Mouse (Mus musculus): ENCODE measurements around the gene Lpxn. TPM values are rescaled to one million over a fixed set of nuclear protein-coding genes. Genes with fewer than 3 reads are reported as not detected.

The Lpxn gene
- total and polyA plus RNA-seq, 2 experiments from 2014 or later = 1.3 to 1.8 TPM

DNA sequence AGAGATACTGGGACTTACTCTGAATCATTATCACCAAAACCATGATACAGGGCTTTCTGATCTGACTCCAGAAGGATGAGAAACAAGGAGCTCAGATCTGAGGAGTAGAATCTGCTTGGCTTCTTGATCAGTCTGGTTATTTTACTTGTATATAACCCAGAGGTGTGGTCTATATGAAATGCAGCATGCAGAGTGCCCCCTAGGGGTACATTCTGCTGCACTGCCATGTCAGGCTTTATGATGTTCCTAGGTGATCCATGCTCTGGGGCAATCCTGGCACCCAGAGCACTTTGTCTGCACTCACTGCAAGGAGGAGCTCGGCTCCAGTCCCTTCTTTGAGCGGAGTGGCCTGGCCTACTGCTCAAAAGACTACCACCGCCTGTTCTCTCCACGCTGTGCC lies 28.6 kb downstream of the Lpxn start:
- H3K9me3 ChIP-seq (ENCODE audit: low read length) = no peaks in the 10 kb centered on the region
- no peaks in the 10 kb centered on the region for H3K27me3 ChIP-seq (ENCODE audit: insufficient read depth, low read length)
- no peak overlapping the region for H3K4me2 ChIP-seq (ENCODE audit: low read depth)
- no peaks in the 10 kb centered on the region for H3K36me3 ChIP-seq (ENCODE audit: insufficient read depth)
- ATAC-seq (no peak), DNase-seq (no peak)
- no peak overlapping the region for H3K4me3 ChIP-seq (ENCODE audit: low read depth, low read length)
- no peaks in the 10 kb centered on the region for H3K4me1 ChIP-seq (ENCODE audit: insufficient read depth)
- WGBS = 72% methylated on average over 4 of the region's 4 CpGs
- no peak for TF ChIP-seq CTCF (IDR thresholded peaks at IDR 0.05; ENCODE audit: low read depth)
- H3K27ac ChIP-seq (ENCODE audit: low read depth, low read length) = no peak overlapping the region
- no peak overlapping the region for H3K9ac ChIP-seq

GRCm38 (mm10) chr19:12830823-12831430 lies 34.9 kb downstream of the Lpxn start:
- no peaks in the 10 kb centered on the region for H3K9me3 ChIP-seq (ENCODE audit: low read length)
- H3K4me3 ChIP-seq (ENCODE audit: low read depth, low read length) = no peak overlapping the region
- H3K27me3 ChIP-seq (ENCODE audit: insufficient read depth, low read length) = no peaks in the 10 kb centered on the region
- WGBS = 77% methylated on average over 2 of the region's 2 CpGs
- ATAC-seq (no peak), DNase-seq (no peak)
- TF ChIP-seq CTCF (IDR thresholded peaks at IDR 0.05; ENCODE audit: low read depth) = no peak
- no peak overlapping the region for H3K4me2 ChIP-seq (ENCODE audit: low read depth)
- H3K9ac ChIP-seq = no peak overlapping the region
- H3K36me3 ChIP-seq (ENCODE audit: insufficient read depth) = no peaks in the 10 kb centered on the region
- no peak overlapping the region for H3K27ac ChIP-seq (ENCODE audit: low read depth, low read length)
- no peaks in the 10 kb centered on the region for H3K4me1 ChIP-seq (ENCODE audit: insufficient read depth)

- H3K27me3 ChIP-seq (ENCODE audit: insufficient read depth, low read length) = no peaks in the 10 kb centered on the region
- no peak for ATAC-seq
Observed at GRCm38 (mm10) chr19:12831559-12831958, 35.6 kb downstream of the Lpxn start.

GRCm38 (mm10) chr19:12833625-12834024 lies 37.6 kb downstream of the Lpxn start:
- WGBS = 87% methylated on average over 3 of the region's 3 CpGs

More at GRCm38 (mm10) chr19:12831559-12831958, 35.6 kb downstream of the Lpxn start:
- H3K27ac ChIP-seq (ENCODE audit: low read depth, low read length) = no peak overlapping the region
- TF ChIP-seq CTCF (IDR thresholded peaks at IDR 0.05; ENCODE audit: low read depth) = no peak
- no peak overlapping the region for H3K4me2 ChIP-seq (ENCODE audit: low read depth)
- no peaks in the 10 kb centered on the region for H3K36me3 ChIP-seq (ENCODE audit: insufficient read depth)
- no peaks in the 10 kb centered on the region for H3K4me1 ChIP-seq (ENCODE audit: insufficient read depth)
- no peak for DNase-seq
- no peak overlapping the region for H3K9ac ChIP-seq
- H3K9me3 ChIP-seq (ENCODE audit: low read length) = no peaks in the 10 kb centered on the region
- WGBS = 67% methylated on average over 1 of the region's 1 CpGs
- H3K4me3 ChIP-seq (ENCODE audit: low read depth, low read length) = no peak overlapping the region

DNA sequence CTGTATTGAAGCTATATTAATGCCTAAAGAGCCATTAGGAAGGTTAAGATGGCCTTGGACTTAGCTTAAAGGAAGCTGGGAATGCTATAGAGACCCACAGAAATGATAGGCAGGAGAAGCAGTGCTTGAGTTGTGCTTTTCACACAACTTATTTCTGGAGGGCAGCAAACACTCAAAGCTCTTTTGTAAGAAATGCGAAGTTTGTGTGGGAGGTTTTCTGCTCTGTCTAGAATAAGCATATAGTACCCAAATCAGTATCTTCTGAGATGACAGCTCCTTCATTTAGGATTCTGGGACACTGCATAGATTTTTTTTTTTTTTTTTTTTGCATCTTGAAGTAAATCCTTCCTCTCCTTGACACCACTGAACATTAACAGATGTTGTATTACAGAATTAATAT lies 42.5 kb downstream of the Lpxn start:
- WGBS = 88% methylated on average over 1 of the region's 1 CpGs
- H3K4me3 ChIP-seq (ENCODE audit: low read depth, low read length) = no peak overlapping the region
- DNase-seq = no peak
- no peak overlapping the region for H3K4me2 ChIP-seq (ENCODE audit: low read depth)
- TF ChIP-seq CTCF (IDR thresholded peaks at IDR 0.05; ENCODE audit: low read depth) = no peak
- H3K36me3 ChIP-seq (ENCODE audit: insufficient read depth) = no peaks in the 10 kb centered on the region
- H3K9me3 ChIP-seq (ENCODE audit: low read length) = no peaks in the 10 kb centered on the region
- H3K4me1 ChIP-seq (ENCODE audit: insufficient read depth) = no peaks in the 10 kb centered on the region
- no peak for ATAC-seq
- no peaks in the 10 kb centered on the region for H3K27me3 ChIP-seq (ENCODE audit: insufficient read depth, low read length)
- H3K9ac ChIP-seq = no peak overlapping the region
- no peak overlapping the region for H3K27ac ChIP-seq (ENCODE audit: low read depth, low read length)

More at GRCm38 (mm10) chr19:12833625-12834024, 37.6 kb downstream of the Lpxn start:
- H3K4me2 ChIP-seq (ENCODE audit: low read depth) = no peak overlapping the region
- no peak for ATAC-seq
- H3K9me3 ChIP-seq (ENCODE audit: low read length) = no peaks in the 10 kb centered on the region
- H3K4me3 ChIP-seq (ENCODE audit: low read depth, low read length) = no peak overlapping the region
- DNase-seq = no peak
- no peaks in the 10 kb centered on the region for H3K27me3 ChIP-seq (ENCODE audit: insufficient read depth, low read length)
- H3K4me1 ChIP-seq (ENCODE audit: insufficient read depth) = no peaks in the 10 kb centered on the region
- no peak overlapping the region for H3K27ac ChIP-seq (ENCODE audit: low read depth, low read length)
- TF ChIP-seq CTCF (IDR thresholded peaks at IDR 0.05; ENCODE audit: low read depth) = no peak
- H3K36me3 ChIP-seq (ENCODE audit: insufficient read depth) = no peaks in the 10 kb centered on the region
- H3K9ac ChIP-seq = no peak overlapping the region

- Histone ChIP-seq H3K9me3 (ENCODE audit: low read length) (no peaks in the 10 kb centered on the region), H3K36me3 (ENCODE audit: insufficient read depth) (no peaks in the 10 kb centered on the region), H3K4me3 (ENCODE audit: low read depth, low read length) (no peak within 1 kb of the TSS), H3K4me1 (ENCODE audit: insufficient read depth) (no peaks in the 10 kb centered on the region), H3K4me2 (ENCODE audit: low read depth) (no peak within 1 kb of the TSS), H3K9ac (no peak within 1 kb of the TSS), H3K27me3 (ENCODE audit: insufficient read depth, low read length) (no peaks in the 10 kb centered on the region), H3K27ac (ENCODE audit: low read depth, low read length) (no peak within 1 kb of the TSS)
- DNase-seq (no peak), ATAC-seq (no peak)
- TF ChIP-seq CTCF (IDR thresholded peaks at IDR 0.05; ENCODE audit: low read depth) = no peak
Observed at GRCm38 (mm10) chr19:12846382-12846781, 50.4 kb downstream of the Lpxn start, which contains the start of gene Gm5244. Gm5244 (plus strand) TSS chr19:12846682.

DNA sequence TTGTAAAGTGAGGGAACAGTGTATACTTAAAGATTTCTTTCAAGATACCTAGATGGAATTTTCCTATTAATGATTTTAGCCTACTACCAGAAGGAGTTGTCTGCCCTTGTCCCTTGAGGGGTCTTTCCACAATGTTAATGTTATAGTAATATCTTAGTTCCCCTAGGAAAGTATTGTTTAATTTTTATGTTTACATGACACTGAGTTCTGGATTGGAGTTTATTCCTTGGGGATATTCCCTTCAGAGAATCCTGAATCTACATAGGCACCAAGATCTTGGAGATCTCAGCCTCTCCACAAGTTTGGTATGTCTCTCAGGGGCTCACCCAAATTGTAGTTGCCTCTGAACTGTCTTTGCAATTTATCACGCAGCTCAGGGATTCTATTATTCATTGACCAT lies 61.0 kb downstream of the Lpxn start, which contains the start of gene Olfr1444:
Gene Olfr1444, plus strand, starts transcription at position 301 of the 400 bp plus-strand sequence.
- Histone ChIP-seq H3K4me3 (ENCODE audit: low read depth, low read length) (no peak within 1 kb of the TSS), H3K9ac (no peak within 1 kb of the TSS), H3K4me1 (ENCODE audit: insufficient read depth) (no peaks in the 10 kb centered on the region), H3K9me3 (ENCODE audit: low read length) (no peaks in the 10 kb centered on the region), H3K36me3 (ENCODE audit: insufficient read depth) (no peaks in the 10 kb centered on the region), H3K27me3 (ENCODE audit: insufficient read depth, low read length) (no peaks in the 10 kb centered on the region), H3K4me2 (ENCODE audit: low read depth) (no peak within 1 kb of the TSS), H3K27ac (ENCODE audit: low read depth, low read length) (no peak within 1 kb of the TSS)
- ATAC-seq = no peak
- no peak for DNase-seq
- WGBS = 53% methylated on average over 1 of the region's 1 CpGs
- TF ChIP-seq CTCF (IDR thresholded peaks at IDR 0.05; ENCODE audit: low read depth) = no peak

Other genes starting within 250 kb of the Lpxn start
- 0.29 and 0.31 TPM in 2 replicates for gene Gm4952, start 196.2 kb upstream of the Lpxn start, total RNA-seq (2014; rRNA removed)
- 0.13 and 0.19 TPM in 2 replicates for gene Gm4952, start 196.2 kb upstream of the Lpxn start, polyA plus RNA-seq (2015; fragmentation: Nextera tagmentation; extraction: Ambion mirVana)
- not detected in 2 replicates for gene Glyat, start 162.9 kb upstream of the Lpxn start, total RNA-seq (2014; rRNA removed)
- gene Glyat, start 162.9 kb upstream of the Lpxn start, polyA plus RNA-seq (2015; fragmentation: Nextera tagmentation; extraction: Ambion mirVana) = not detected in 2 replicates
- not detected in 2 replicates for gene Olfr1442, start 125.8 kb upstream of the Lpxn start, total RNA-seq (2014; rRNA removed)
- gene Olfr1442, start 125.8 kb upstream of the Lpxn start, polyA plus RNA-seq (2015; fragmentation: Nextera tagmentation; extraction: Ambion mirVana) = not detected in 2 replicates
- not detected in 2 replicates for gene Olfr1443, start 118.1 kb upstream of the Lpxn start, total RNA-seq (2014; rRNA removed)
- not detected in 2 replicates for gene Olfr1443, start 118.1 kb upstream of the Lpxn start, polyA plus RNA-seq (2015; fragmentation: Nextera tagmentation; extraction: Ambion mirVana)
- gene Keg1, start 100.4 kb upstream of the Lpxn start, total RNA-seq (2014; rRNA removed) = not detected in 2 replicates
- gene Keg1, start 100.4 kb upstream of the Lpxn start, polyA plus RNA-seq (2015; fragmentation: Nextera tagmentation; extraction: Ambion mirVana) = not detected in 2 replicates
- 1.3 TPM in 2 replicates for gene Cntf, start 30.6 kb upstream of the Lpxn start, total RNA-seq (2014; rRNA removed)
- 0.96 and 1.1 TPM in 2 replicates for gene Cntf, start 30.6 kb upstream of the Lpxn start, polyA plus RNA-seq (2015; fragmentation: Nextera tagmentation; extraction: Ambion mirVana)
- gene Zfp91, start 67 bp upstream of the Lpxn start, total RNA-seq (2014; rRNA removed) = 52.9 and 61.1 TPM in 2 replicates
- gene Zfp91, start 67 bp upstream of the Lpxn start, polyA plus RNA-seq (2015; fragmentation: Nextera tagmentation; extraction: Ambion mirVana) = 10.0 and 11.6 TPM in 2 replicates
- gene Gm5244, start 50.5 kb downstream of the Lpxn start, total RNA-seq (2014; rRNA removed) = not detected in 2 replicates
- not detected in 2 replicates for gene Gm5244, start 50.5 kb downstream of the Lpxn start, polyA plus RNA-seq (2015; fragmentation: Nextera tagmentation; extraction: Ambion mirVana)
- gene Olfr1444, start 61.1 kb downstream of the Lpxn start, total RNA-seq (2014; rRNA removed) = not detected in 2 replicates
- not detected in 2 replicates for gene Olfr1444, start 61.1 kb downstream of the Lpxn start, polyA plus RNA-seq (2015; fragmentation: Nextera tagmentation; extraction: Ambion mirVana)
- gene Olfr1445, start 87.7 kb downstream of the Lpxn start, total RNA-seq (2014; rRNA removed) = not detected in 2 replicates
- not detected in 2 replicates for gene Olfr1445, start 87.7 kb downstream of the Lpxn start, polyA plus RNA-seq (2015; fragmentation: Nextera tagmentation; extraction: Ambion mirVana)
- not detected in 2 replicates for gene Olfr1446, start 97.3 kb downstream of the Lpxn start, total RNA-seq (2014; rRNA removed)
- not detected in 2 replicates for gene Olfr1446, start 97.3 kb downstream of the Lpxn start, polyA plus RNA-seq (2015; fragmentation: Nextera tagmentation; extraction: Ambion mirVana)
- not detected in 2 replicates for gene Olfr1447, start 107.5 kb downstream of the Lpxn start, total RNA-seq (2014; rRNA removed)
- not detected in 2 replicates for gene Olfr1447, start 107.5 kb downstream of the Lpxn start, polyA plus RNA-seq (2015; fragmentation: Nextera tagmentation; extraction: Ambion mirVana)
- gene Olfr1448, start 128.2 kb downstream of the Lpxn start, total RNA-seq (2014; rRNA removed) = not detected in 2 replicates
- gene Olfr1448, start 128.2 kb downstream of the Lpxn start, polyA plus RNA-seq (2015; fragmentation: Nextera tagmentation; extraction: Ambion mirVana) = not detected in 2 replicates
- not detected in 2 replicates for gene Olfr1449, start 134.6 kb downstream of the Lpxn start, total RNA-seq (2014; rRNA removed)
- not detected in 2 replicates for gene Olfr1449, start 134.6 kb downstream of the Lpxn start, polyA plus RNA-seq (2015; fragmentation: Nextera tagmentation; extraction: Ambion mirVana)
- gene Olfr1450, start 154.1 kb downstream of the Lpxn start, total RNA-seq (2014; rRNA removed) = not detected in 2 replicates
- gene Olfr1450, start 154.1 kb downstream of the Lpxn start, polyA plus RNA-seq (2015; fragmentation: Nextera tagmentation; extraction: Ambion mirVana) = not detected in 2 replicates
- gene Olfr1451, start 198.8 kb downstream of the Lpxn start, total RNA-seq (2014; rRNA removed) = not detected in 2 replicates
- gene Olfr1451, start 198.8 kb downstream of the Lpxn start, polyA plus RNA-seq (2015; fragmentation: Nextera tagmentation; extraction: Ambion mirVana) = not detected in 2 replicates
- not detected in 2 replicates for gene Olfr1453, start 232.1 kb downstream of the Lpxn start, total RNA-seq (2014; rRNA removed)
- not detected in 2 replicates for gene Olfr1453, start 232.1 kb downstream of the Lpxn start, polyA plus RNA-seq (2015; fragmentation: Nextera tagmentation; extraction: Ambion mirVana)

Data from forebrain, postnatal 0 days (tissue).